Mouse (Mus musculus) limb, embryonic 14.5 days (tissue): ENCODE measurements around the gene Amh. TPM values are rescaled to one million over a fixed set of nuclear protein-coding genes. Genes with fewer than 3 reads are reported as not detected.

Source experiments
- ATAC-seq: fragments of 200-750 bp; cut with Nextera tagmentation; 2 replicates; pipeline ENCODE4 v1.8.0; 2017; ENCODE audit warnings: low read depth, moderate number of reproducible peaks, moderate TSS enrichment; ENCODE audit not compliant: low FRiP score
- DNase-seq: peaks from one replicate; pipeline ENCODE4 v3.0.0-alpha.2; 2015; ENCODE audit warnings: low spot score
- H3K27ac ChIP-seq: fragments of 300-500 bp; sonication (generic); replicated peaks from 2 replicates; pipeline ENCODE4 v1.5.1; 2014; ENCODE audit warnings: low read depth, mild to moderate bottlenecking, low read length, moderate library complexity, mixed read lengths
- H3K27me3 ChIP-seq: fragments of 300-500 bp; sonication (generic); 2 replicates; pipeline ENCODE4 v1.6.1; 2014; ENCODE audit warnings: low read length, mixed read lengths; ENCODE audit not compliant: control insufficient read depth, insufficient read depth
- H3K36me3 ChIP-seq: fragments of 300-500 bp; sonication (generic); 2 replicates; pipeline ENCODE4 v1.6.1; 2014; ENCODE audit warnings: mild to moderate bottlenecking, low read length, moderate library complexity, mixed read lengths; ENCODE audit not compliant: control insufficient read depth, insufficient read depth
- H3K4me1 ChIP-seq: fragments of 300-500 bp; sonication (generic); 2 replicates; pipeline ENCODE4 v1.6.1; 2014; ENCODE audit warnings: antibody characterized with exemption, low read length, mixed read lengths; ENCODE audit not compliant: control insufficient read depth, insufficient read depth
- H3K4me2 ChIP-seq: fragments of 300-500 bp; sonication (generic); replicated peaks from 2 replicates; pipeline ENCODE4 v1.6.1; 2014; ENCODE audit warnings: low read depth, mild to moderate bottlenecking, low read length, moderate library complexity; ENCODE audit not compliant: severe bottlenecking
- H3K4me3 ChIP-seq: fragments of 300-500 bp; sonication (generic); replicated peaks from 2 replicates; pipeline ENCODE4 v1.5.1; 2014; ENCODE audit warnings: low read length
- H3K9ac ChIP-seq: fragments of 300-500 bp; sonication (generic); 2 replicates; pipeline ENCODE4 v1.6.1; 2014; ENCODE audit warnings: mild to moderate bottlenecking, low read depth, low read length, moderate library complexity; ENCODE audit not compliant: severe bottlenecking
- H3K9me3 ChIP-seq: fragments of 300-500 bp; sonication (generic); 2 replicates; pipeline ENCODE4 v1.6.1; 2016; ENCODE audit warnings: low read length; ENCODE audit not compliant: control insufficient read depth
- POLR2A ChIP-seq: fragments of 200-500 bp; IDR thresholded peaks from 2 replicates; pipeline ENCODE4 v1.8.0; 2012; ENCODE audit warnings: inconsistent platforms, mild to moderate bottlenecking, moderate library complexity, borderline replicate concordance; ENCODE audit not compliant: insufficient read depth, insufficient read length; ENCODE audit errors: extremely low read depth
- WGBS: fragments of 180-500 bp; shearing (Covaris S2); extraction: QIAGEN DNeasy Blood & Tissue Kit; methylation state at CpG from one replicate; pipeline ENCODE4 v1.1.7; 2014; 5-methylcytosine and 5-hydroxymethylcytosine counted together
- polyA plus RNA-seq, 2 experiments: library from polyadenylated mRNA; depleted of rRNA in 1 of 2; stranded (reverse) in 1 of 2; unstranded in 1 of 2; fragments of >200 nt; fragmentation: Nextera tagmentation in 1 of 2; extraction: Ambion mirVana in 1 of 2; gene quantifications; 2 replicates each; pipeline versions ENCODE4 v1.2.1 to v1.2.3; 2012 to 2014

The Amh gene
- polyA plus RNA-seq, 2 experiments: 1.0 TPM; not detected in 1

DNA sequence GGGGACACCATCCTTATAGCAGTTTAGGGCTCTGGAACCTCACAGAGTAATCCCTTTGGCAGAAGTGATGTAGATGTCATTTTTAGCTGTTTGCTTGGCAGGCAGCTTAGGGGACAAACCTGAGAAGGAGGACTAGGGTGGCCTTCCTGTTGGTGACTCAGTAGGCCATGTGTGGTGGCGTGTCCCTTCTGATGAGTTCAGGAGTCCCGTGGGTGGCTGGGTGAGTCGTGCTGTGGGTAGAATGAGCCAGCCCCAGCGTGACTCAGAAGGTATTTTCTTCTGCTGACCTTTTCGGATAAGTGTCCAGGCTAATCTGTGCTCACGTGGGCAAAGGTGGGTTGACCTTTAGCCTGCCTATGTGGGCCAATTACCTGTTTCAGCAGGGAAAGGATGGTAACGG, 46.4 kb upstream of the Amh start:
- WGBS: 82% methylated on average over 7 of the region's 7 CpGs
- TF ChIP-seq POLR2A: no peak
- H3K9ac ChIP-seq: no peak overlapping the region
- DNase-seq (no peak), ATAC-seq (no peak)
- no peak overlapping the region for H3K4me2 ChIP-seq
- no peak overlapping the region for H3K4me3 ChIP-seq
- H3K9me3 ChIP-seq: no peaks in the 10 kb centered on the region
- no peaks in the 10 kb centered on the region for H3K36me3 ChIP-seq
- H3K27ac ChIP-seq: no peak overlapping the region
- H3K4me1 ChIP-seq: peaks cover 21% of the 10 kb centered on the region
- H3K27me3 ChIP-seq: no peaks in the 10 kb centered on the region

DNA sequence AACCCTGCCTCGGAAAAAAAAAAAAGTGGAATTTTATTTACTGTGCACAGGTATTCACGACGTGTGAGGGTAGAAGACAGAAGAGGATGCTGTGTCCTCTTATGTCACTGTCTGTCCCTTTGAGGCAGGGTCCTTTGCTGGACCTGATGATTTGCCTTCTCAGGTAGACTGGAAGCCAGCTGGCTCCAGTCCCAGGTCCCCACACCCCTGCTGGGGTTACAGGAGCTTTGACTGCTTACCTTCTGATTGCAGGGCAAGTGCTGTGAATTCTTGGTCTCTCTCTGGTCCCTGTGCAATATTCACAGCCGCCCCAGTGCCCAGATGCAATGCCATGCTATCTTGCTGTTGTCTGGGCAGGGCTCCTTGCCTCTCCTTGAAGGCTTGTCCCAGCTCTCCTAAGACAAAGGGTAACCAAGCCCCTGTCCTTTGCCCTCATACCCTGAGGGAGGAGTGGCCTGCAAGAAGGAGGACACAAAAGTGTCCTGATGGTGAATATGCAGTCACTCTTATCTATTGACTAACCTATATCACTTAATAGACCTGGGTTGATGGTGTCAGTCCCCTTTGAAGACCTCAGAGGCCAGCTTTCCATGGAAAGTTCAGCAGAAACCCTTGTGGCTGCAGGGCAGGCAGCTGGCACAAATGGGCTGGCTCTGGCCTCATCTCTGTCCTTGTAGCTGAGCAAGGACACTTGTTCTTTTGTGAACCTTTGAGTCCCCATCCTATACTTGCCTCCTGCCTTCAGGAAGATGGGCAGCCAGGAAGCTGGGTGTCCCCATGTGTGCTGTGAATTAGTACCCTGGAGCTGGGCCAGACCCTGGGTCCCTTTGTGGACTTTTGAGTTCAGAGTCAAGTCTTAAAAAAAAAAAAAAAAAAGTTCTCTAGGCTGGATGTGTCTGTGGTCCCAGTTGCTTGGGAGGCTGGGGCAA, 44.2 kb upstream of the Amh start:
- Histone ChIP-seq H3K9ac (no peak overlapping the region), H3K36me3 (peaks cover 17% of the 10 kb centered on the region), H3K4me2 (no peak overlapping the region), H3K4me1 (peaks cover 21% of the 10 kb centered on the region), H3K9me3 (no peaks in the 10 kb centered on the region), H3K27me3 (no peaks in the 10 kb centered on the region), H3K27ac (no peak overlapping the region), H3K4me3 (no peak overlapping the region)
- no peak for DNase-seq
- no peak for TF ChIP-seq POLR2A
- 84% methylated on average over 4 of the region's 4 CpGs for WGBS
- no peak for ATAC-seq

DNA sequence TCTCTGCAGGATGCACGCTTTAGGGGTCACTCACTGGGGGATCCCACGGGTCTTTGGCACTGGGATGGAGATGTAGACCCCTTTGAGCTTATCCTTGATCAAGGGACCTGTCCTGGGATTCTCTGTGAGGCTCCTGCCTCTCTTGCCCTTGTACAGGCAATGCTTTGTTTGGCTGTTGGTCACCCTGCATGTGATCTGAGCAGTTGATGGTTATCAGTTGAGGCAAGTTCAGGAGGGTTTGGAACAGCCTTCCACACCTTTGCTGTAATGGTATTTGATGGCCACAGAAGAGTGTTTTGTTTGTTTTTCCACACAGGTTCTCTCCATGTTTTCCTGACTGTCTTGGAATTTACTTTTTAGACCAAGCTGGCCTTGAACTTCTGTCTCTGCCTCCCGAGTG, 43.2 kb upstream of the Amh start:
- Histone ChIP-seq H3K27ac (no peak overlapping the region), H3K36me3 (peaks cover 27% of the 10 kb centered on the region), H3K27me3 (no peaks in the 10 kb centered on the region), H3K9ac (no peak overlapping the region), H3K4me1 (peaks cover 13% of the 10 kb centered on the region), H3K4me3 (no peak overlapping the region), H3K9me3 (no peaks in the 10 kb centered on the region), H3K4me2 (no peak overlapping the region)
- ATAC-seq (no peak), DNase-seq (no peak)
- no peak for TF ChIP-seq POLR2A
- WGBS: 81% methylated on average over 3 of the region's 3 CpGs

DNA sequence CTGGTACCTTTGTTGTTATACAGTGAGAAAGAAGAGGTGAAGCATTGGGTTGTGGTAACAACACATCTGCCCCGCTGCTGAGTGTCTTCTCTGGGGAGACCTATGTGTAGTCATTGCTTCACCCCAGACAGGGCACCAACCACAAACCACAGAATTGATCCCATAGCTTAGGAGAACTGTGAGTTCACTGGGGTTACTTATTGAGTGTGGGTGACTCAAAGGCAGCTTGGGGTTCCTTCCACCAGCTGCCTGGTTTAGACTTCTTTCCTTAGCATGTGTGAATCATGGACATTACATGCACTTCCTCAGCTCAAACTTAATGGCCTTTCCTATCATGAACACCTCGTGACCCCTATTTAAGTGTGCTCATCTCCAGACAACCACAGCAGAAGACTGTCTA, 41.5 kb upstream of the Amh start:
- Histone ChIP-seq H3K36me3 (peaks cover 41% of the 10 kb centered on the region), H3K4me2 (no peak overlapping the region), H3K9ac (no peak overlapping the region), H3K4me3 (no peak overlapping the region), H3K9me3 (no peaks in the 10 kb centered on the region), H3K27ac (no peak overlapping the region), H3K27me3 (no peaks in the 10 kb centered on the region), H3K4me1 (no peaks in the 10 kb centered on the region)
- DNase-seq (no peak), ATAC-seq (no peak)
- TF ChIP-seq POLR2A: no peak
- WGBS: 94% methylated on average over 2 of the region's 2 CpGs

DNA sequence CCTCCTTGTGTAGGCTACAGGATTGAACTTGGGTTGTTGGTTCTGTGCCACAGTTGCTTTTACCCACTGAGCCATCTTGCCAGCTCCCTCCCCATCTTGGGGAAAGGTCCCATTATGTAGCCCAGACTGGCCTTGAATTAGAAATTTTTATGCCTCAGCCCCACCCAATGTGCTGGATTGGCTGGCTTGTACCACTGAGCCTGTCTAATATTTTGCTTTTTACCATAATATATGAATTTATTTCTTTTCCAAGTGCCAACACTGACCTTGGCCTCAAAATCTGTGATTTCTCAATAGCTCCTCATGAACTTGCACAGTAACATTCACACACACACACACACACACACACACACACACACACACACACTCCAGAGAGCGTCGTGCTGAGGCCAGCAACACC, 39.3 kb upstream of the Amh start:
- Histone ChIP-seq H3K27me3 (no peaks in the 10 kb centered on the region), H3K9me3 (no peaks in the 10 kb centered on the region), H3K27ac (no peak overlapping the region), H3K4me2 (no peak overlapping the region), H3K36me3 (peaks cover 60% of the 10 kb centered on the region), H3K9ac (no peak overlapping the region), H3K4me3 (no peak overlapping the region), H3K4me1 (no peaks in the 10 kb centered on the region)
- DNase-seq (no peak), ATAC-seq (no peak)
- no peak for TF ChIP-seq POLR2A
- WGBS: 87% methylated on average over 2 of the region's 2 CpGs
